Mouse (Mus musculus): ENCODE data around the gene Uhrf1.

GRCm38 (mm10) chr17:56300186-56300585, 2.9 kb upstream of the Uhrf1 start, which contains the start of gene Arrdc5:
- no peak for TF ChIP-seq CTCF (IDR thresholded peaks at IDR 0.05 in 2 of 3, conservative IDR thresholded peaks at IDR 0.05 in 1 of 3; ENCODE audit: control insufficient read depth in 1 of 3, insufficient read depth in 1 of 3, low read depth in 2 of 3, low read length in 3 of 3, poor library complexity in 1 of 3, severe bottlenecking in 1 of 3)
- no peak for TF ChIP-seq HCFC1 (IDR thresholded peaks at IDR 0.05; ENCODE audit: low read depth, low read length)
- no peak for TF ChIP-seq MAX (IDR thresholded peaks at IDR 0.05; ENCODE audit: low read length)
- TF ChIP-seq ELF1 (IDR thresholded peaks at IDR 0.05; ENCODE audit: low read depth, low read length) = no peak
- TF ChIP-seq UBTF (IDR thresholded peaks at IDR 0.05; ENCODE audit: borderline replicate concordance, insufficient read depth, low read depth, low read length) = no peak
- TF ChIP-seq GABPA (IDR thresholded peaks at IDR 0.05; ENCODE audit: low read depth, low read length) = no peak
- TF ChIP-seq POLR2A (IDR thresholded peaks at IDR 0.05; ENCODE audit: control insufficient read depth in 1 of 2, insufficient read depth in 1 of 2, low read depth in 1 of 2, low read length in 2 of 2, poor library complexity in 1 of 2) = no peak
- TF ChIP-seq ZMIZ1 (IDR thresholded peaks at IDR 0.05; ENCODE audit: low read depth, low read length) = no peak
- TF ChIP-seq KAT2A (conservative IDR thresholded peaks at IDR 0.05; ENCODE audit: low read depth, low read length) = no peak
- TF ChIP-seq ZC3H11A (IDR thresholded peaks at IDR 0.05; ENCODE audit: low read depth, low read length) = no peak
- no peak for TF ChIP-seq TBP (IDR thresholded peaks at IDR 0.05; ENCODE audit: low read depth, low read length)
